Mouse (Mus musculus) left cerebral cortex, adult 8-10 months (tissue): ENCODE measurements around the gene Gm2956. TPM values are rescaled to one million over a fixed set of nuclear protein-coding genes. Genes with fewer than 3 reads are reported as not detected.
"Not testable (repeated sequence)": the region's sequence is repeated elsewhere in the genome, so short reads cannot be mapped to it uniquely, and the experiment has no call there.

Experiments
- DNase-seq, 2 experiments: peaks; one replicate each; pipeline ENCODE4 v3.0.0; 2022; ENCODE audit warnings: low spot score in 2 of 2
- total RNA-seq, 4 experiments: library from RNA; stranded (reverse); gene quantifications; 2 replicates each; pipeline ENCODE4 v1.2.4; 2022

Gm2956 gene
- total RNA-seq, result not detected

GRCm38 (mm10) chr14:3332087-3332677 is at the start of gene Gm2956:
TSS of gene Gm2956 (plus strand) at chr14:3332627.
- DNase-seq, result not testable (repeated sequence)

DNA sequence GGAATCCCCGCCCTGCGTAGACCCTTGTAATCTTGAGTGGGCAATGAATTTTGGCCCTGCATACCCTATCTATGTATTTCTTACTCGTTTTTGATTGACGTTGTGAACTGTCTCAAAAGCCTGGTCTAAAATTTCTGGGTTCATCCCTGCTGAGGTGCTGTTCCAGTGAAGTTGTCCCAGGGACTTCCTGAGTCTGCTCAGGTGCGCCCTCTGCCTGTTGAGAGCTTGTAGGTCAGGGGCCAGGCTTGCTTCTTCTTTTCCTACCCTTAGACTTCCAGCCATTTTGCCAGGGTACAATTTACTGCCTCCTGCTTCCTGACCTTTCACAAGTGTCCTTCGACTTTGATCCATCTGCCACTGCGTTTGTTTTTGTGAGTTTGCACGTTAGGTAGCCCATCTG is 979 bp downstream of the Gm2956 start:
- not testable (repeated sequence) for DNase-seq

DNA sequence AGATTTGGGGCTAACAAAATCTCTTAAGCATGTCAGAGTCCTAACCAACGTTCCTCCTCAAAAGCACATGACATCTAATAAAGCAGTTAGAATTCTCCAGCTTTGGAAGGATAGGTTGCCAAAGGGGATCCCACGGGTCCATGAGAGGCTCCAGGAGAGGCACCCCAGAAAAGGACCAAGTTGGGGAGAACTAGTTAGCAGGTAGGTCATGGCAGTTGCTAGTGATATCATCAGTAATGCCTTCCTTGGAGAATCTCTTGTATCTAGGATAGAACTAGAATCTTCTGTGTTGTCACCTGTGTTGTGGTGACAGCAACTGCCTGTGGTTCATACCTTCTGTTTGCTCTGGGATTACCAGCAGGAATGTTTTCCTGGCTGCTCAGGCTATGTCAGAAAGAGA is 62.4 kb downstream of the Gm2956 start, which contains the start of gene Gm10413:
TSS of gene Gm10413 (plus strand) at position 301 of the 400 bp plus-strand sequence.
- DNase-seq, result not testable (repeated sequence)

Other genes with a start within 250 kb of the Gm2956 start
- 1 to 10 TPM in 1 of 4 experiments, under 1 TPM in 1, not detected in 2; 0.23 to 1.0 TPM for gene Gm10340, start 198.6 kb upstream of the Gm2956 start, total RNA-seq
- not detected for gene Gm5795, start 144.4 kb upstream of the Gm2956 start, total RNA-seq
- gene D830030K20Rik, start 124.1 kb upstream of the Gm2956 start, total RNA-seq, result 1 to 10 TPM; 4.0 to 6.1 (median 4.2) TPM
- not detected for gene Gm10413, start 62.5 kb downstream of the Gm2956 start, total RNA-seq
- gene Gm10409, start 80.0 kb downstream of the Gm2956 start, total RNA-seq, result 1 to 10 TPM; 2.3 to 3.7 (median 2.6) TPM
- 1 to 10 TPM in 1 of 4 experiments, under 1 TPM in 1, not detected in 2; 0.99 to 2.0 TPM for gene Gm3005, start 95.5 kb downstream of the Gm2956 start, total RNA-seq
- not detected for gene Gm10408, start 116.8 kb downstream of the Gm2956 start, total RNA-seq